Mouse (Mus musculus) intestine, embryonic 15.5 days (tissue): ENCODE results near the gene Apba3. TPM values are rescaled to one million over a fixed set of nuclear protein-coding genes. Genes with fewer than 3 reads are reported as not detected.

Experiments
- ATAC-seq: fragments of 200-750 bp; cut with Nextera tagmentation; 2 replicates; pipeline ENCODE4 v1.8.0; 2017; ENCODE audit warnings: moderate TSS enrichment, moderate library complexity
- H3K27ac ChIP-seq: fragments of 300-500 bp; sonication (generic); 2 replicates; pipeline ENCODE4 v1.5.1; 2015; ENCODE audit warnings: mild to moderate bottlenecking, inconsistent platforms
- H3K27me3 ChIP-seq: fragments of 300-500 bp; sonication (generic); replicated peaks from 2 replicates; pipeline ENCODE4 v1.6.1; 2015; ENCODE audit warnings: inconsistent platforms
- H3K36me3 ChIP-seq: fragments of 300-500 bp; sonication (generic); 2 replicates; pipeline ENCODE4 v1.6.1; 2015; ENCODE audit warnings: inconsistent platforms
- H3K4me1 ChIP-seq: fragments of 300-500 bp; sonication (generic); replicated peaks from 2 replicates; pipeline ENCODE4 v1.6.1; 2015; ENCODE audit warnings: inconsistent platforms
- H3K4me2 ChIP-seq: fragments of 300-500 bp; sonication (generic); replicated peaks from 2 replicates; pipeline ENCODE4 v1.6.1; 2015; ENCODE audit warnings: mild to moderate bottlenecking, inconsistent platforms
- H3K4me3 ChIP-seq: fragments of 300-500 bp; sonication (generic); replicated peaks from 2 replicates; pipeline ENCODE4 v1.5.1; 2015; ENCODE audit warnings: inconsistent platforms
- H3K9ac ChIP-seq: fragments of 300-500 bp; sonication (generic); 2 replicates; pipeline ENCODE4 v1.6.1; 2015; ENCODE audit warnings: inconsistent platforms
- H3K9me3 ChIP-seq: fragments of 300-500 bp; sonication (generic); 2 replicates; pipeline ENCODE4 v1.6.1; 2016; ENCODE audit warnings: inconsistent platforms
- WGBS: fragments of 180-500 bp; shearing (Covaris S2); methylation state at CpG from one replicate; pipeline ENCODE4 v1.1.7; 2015; 5-methylcytosine and 5-hydroxymethylcytosine counted together
- polyA plus RNA-seq: library from polyadenylated mRNA; unstranded; fragments of >200 nt; fragmentation: Nextera tagmentation; extraction: Ambion mirVana; gene quantifications from 2 replicates; pipeline ENCODE4 v1.2.1, GENCODE M21; 2015

Gene Apba3
- polyA plus RNA-seq, 1 experiment from 2014 or later = 55.1 TPM

DNA sequence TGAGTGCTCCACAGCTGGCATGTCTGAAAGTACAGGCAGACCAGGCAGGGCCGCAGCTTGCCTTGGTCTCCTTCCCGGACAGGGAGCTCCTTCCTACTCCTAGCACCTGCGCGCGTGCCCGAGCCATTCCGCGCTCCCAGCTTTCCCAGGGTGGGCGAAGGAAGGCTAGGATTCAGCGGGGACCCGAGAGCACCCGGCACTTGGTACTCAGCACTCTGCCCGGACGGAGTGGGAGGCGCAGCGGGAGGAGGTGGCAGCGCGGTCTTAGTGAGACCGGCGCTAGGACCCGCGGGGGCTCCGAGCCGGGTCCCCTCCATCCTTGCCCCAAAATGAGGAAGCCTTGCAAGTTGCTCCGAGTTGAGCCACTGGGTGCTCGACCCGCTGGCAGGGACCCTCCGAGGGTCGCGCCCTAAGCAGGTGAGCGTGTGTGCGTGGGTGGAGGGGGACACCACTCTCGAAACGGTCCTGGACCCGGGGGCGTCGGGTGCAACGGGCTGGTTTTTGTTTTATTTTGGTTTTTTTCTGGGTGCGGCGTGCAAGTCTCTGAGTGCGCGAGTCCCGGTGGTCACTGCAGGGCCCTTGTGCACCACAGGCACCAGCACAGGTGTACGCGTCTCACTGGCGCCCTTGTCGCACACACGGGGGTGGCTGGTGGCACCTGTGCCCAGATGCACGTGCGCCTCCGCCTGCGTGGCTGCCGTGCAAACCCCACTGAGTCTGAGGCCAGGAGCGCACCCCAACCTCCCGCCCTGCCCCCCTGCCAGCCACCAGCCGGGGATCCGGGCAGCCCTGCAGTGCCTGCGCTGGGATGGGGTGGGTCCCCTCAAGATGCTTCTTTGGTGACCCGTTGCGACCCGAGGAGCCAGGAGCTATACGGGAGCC, 9.4 kb upstream of the Apba3 start:
- Histone ChIP-seq H3K9me3 (no peaks in the 10 kb centered on the region), H3K4me3 (peak overlapping the region; percentile 41), H3K4me2 (peak overlapping the region; percentile 89), H3K9ac (peak overlapping the region; percentile 48), H3K36me3 (no peaks in the 10 kb centered on the region), H3K4me1 (peaks cover 18% of the 10 kb centered on the region), H3K27ac (no peak overlapping the region), H3K27me3 (peaks cover 71% of the 10 kb centered on the region)
- peak; percentile 29 for ATAC-seq
- WGBS = 2% methylated on average over 62 of the region's 62 CpGs

DNA sequence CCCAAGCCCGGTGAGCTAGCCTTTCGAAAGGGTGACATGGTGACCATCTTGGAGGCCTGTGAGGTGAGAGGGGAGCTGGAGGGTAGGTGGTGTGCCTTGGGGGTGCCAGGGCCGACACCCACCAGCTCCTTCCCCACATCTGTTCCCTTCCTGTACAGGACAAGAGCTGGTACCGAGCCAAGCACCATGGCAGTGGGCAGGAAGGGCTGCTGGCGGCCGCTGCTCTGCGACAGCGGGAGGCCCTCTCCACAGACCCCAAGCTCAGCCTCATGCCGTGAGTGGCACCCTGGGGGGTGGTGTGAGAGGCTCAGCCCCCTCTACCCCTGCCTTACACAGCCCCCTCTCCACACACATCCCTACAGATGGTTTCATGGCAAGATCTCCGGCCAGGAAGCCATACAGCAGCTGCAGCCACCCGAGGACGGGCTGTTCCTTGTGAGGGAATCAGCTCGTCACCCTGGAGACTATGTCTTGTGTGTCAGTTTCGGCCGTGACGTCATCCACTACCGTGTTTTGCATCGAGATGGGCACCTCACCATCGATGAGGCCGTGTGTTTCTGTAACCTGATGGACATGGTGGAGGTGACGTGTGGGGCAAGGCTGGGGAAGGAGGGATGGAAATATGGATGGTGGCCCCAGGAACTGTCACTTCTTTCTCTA, 7.4 kb upstream of the Apba3 start:
- Histone ChIP-seq H3K27ac (no peak overlapping the region), H3K4me3 (no peak overlapping the region), H3K4me1 (peaks cover 13% of the 10 kb centered on the region), H3K27me3 (peaks cover 52% of the 10 kb centered on the region), H3K9me3 (no peaks in the 10 kb centered on the region), H3K4me2 (no peak overlapping the region), H3K36me3 (peaks cover 14% of the 10 kb centered on the region), H3K9ac (no peak overlapping the region)
- ATAC-seq = no peak
- 42% methylated on average over 20 of the region's 21 CpGs for WGBS

DNA sequence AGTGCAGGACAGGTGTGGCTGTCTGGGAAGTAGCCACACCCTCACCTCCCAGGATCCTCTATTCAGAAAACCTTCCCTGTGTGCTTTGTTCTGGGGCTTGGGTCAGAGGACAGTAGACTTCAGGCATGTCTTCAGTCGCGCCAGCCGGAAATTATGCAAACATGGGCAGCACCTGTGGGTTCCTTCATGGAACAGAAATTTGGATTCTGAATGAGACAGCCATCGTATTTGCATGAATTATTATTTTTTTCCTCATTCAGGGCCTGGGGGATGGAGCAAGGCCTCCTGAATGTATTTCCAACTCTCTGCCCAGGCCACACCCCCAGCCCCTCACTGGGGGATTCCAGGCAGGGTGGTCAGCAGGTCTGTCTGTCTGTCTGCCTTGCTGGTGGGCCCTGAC, 5.7 kb upstream of the Apba3 start:
- no peak for ATAC-seq
- peaks cover 45% of the 10 kb centered on the region for H3K27me3 ChIP-seq
- H3K4me3 ChIP-seq = no peak overlapping the region

DNA sequence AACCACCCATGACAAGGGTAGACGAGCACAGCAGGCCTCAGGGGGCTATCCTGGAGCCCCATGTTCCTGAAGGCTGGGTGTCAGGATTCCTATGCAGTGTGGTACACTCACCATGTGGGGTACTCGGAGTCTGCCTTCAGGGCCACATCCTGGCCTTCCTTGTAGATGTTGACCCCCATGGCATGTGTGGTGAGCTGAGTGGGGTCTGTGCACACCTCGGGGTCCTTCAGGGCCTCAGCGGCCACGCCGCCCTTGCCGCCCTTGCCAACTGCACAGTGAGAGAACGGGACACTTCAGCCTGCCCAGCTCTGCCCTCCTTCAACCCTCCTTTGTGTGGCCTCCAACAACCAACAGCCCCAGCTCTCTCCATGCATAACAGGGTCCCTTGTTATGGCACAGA, 1.2 kb upstream of the Apba3 start:
- WGBS = 94% methylated on average over 8 of the region's 8 CpGs

More for the DNA sequence above, 5.7 kb upstream of the Apba3 start:
- 80% methylated on average over 4 of the region's 4 CpGs for WGBS
- peaks cover 19% of the 10 kb centered on the region for H3K4me1 ChIP-seq
- no peak overlapping the region for H3K9ac ChIP-seq
- H3K36me3 ChIP-seq = peaks cover 21% of the 10 kb centered on the region
- no peaks in the 10 kb centered on the region for H3K9me3 ChIP-seq
- no peak overlapping the region for H3K4me2 ChIP-seq
- H3K27ac ChIP-seq = no peak overlapping the region

DNA sequence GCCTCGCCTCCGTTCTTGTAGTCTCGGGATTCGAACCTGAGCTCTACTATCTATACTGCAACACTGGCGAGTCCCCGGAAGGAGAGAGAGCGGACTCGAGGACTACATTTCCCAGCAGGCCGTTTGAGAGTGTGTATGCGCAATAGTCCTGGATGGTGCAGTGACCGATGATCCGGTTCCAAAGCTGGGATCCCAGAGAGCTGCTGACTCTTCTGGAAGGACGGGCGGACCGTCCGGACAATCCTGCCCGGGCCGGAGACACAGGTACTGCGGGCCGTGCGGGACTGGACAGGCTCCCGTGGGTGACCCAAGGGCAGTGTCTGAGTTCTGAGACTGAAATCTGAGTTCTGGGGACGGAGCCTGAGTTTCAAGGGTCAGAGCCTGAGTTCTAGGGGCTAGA, 1.3 kb downstream of the Apba3 start:
- Histone ChIP-seq H3K4me1 (peaks cover 13% of the 10 kb centered on the region), H3K27ac (peak overlapping the region; percentile 42; the same call in 1 of the 2 replicates), H3K9me3 (no peaks in the 10 kb centered on the region), H3K4me2 (peak overlapping the region; percentile 68), H3K27me3 (no peaks in the 10 kb centered on the region), H3K36me3 (peaks cover 30% of the 10 kb centered on the region), H3K4me3 (peak overlapping the region; percentile 63), H3K9ac (peak overlapping the region; percentile 74)
- ATAC-seq = peak; percentile 65
- WGBS = 2% methylated on average over 23 of the region's 23 CpGs

More for the DNA sequence above, 1.2 kb upstream of the Apba3 start:
- H3K9ac ChIP-seq = peak overlapping the region; percentile 18; the same call in 1 of the 2 replicates
- peaks cover 21% of the 10 kb centered on the region for H3K36me3 ChIP-seq
- no peak overlapping the region for H3K27ac ChIP-seq
- H3K4me3 ChIP-seq = peak overlapping the region; percentile 72
- peaks cover 13% of the 10 kb centered on the region for H3K4me1 ChIP-seq
- ATAC-seq = no peak
- no peaks in the 10 kb centered on the region for H3K9me3 ChIP-seq
- H3K27me3 ChIP-seq = 0 out of 2 replicates have a peak, but pooled peaks cover 2% of the 10 kb centered on the region
- H3K4me2 ChIP-seq = peak overlapping the region; percentile 54

DNA sequence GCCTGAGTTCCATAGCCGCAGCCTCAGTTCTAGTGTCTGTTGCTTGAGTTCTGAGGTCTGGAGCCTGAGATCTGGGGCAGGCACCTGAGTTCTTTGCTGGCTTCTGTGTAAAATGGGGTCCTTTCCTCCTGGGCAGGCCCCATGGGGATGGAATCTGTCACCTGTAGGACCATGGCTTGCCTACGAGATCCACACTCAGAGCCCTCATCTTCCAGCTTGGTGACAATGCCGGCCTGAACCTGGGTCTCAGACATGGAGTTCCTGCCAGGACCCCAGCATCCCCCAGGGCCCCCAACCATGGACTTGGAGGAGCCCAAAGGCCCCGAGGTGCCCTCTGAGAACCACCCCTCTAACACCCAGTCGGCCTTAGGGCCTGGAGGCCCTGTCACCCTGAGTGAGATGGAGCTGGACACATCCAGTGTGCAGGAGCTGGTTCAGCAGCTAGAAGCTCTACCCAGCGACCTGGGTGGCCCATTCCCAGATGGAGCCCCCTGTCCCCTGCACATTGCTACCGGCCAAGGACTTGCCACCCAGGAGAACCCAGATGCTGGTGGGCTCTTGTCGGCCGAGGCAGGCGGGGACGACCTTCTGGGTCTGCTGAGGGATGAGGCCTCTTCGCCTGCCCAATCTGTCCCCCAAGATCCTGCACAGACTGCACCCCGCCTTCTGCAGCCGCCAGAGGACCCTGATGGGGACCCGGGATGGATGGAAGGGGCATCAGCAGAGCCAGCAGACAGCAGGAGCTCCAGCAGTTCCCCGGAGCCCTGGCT, 2.1 kb downstream of the Apba3 start:
- H3K4me2 ChIP-seq = peak overlapping the region; percentile 68
- no peak for ATAC-seq
- no peaks in the 10 kb centered on the region for H3K9me3 ChIP-seq
- H3K27ac ChIP-seq = no peak overlapping the region
- no peaks in the 10 kb centered on the region for H3K27me3 ChIP-seq
- H3K4me3 ChIP-seq = peak overlapping the region; percentile 63
- WGBS = 81% methylated on average over 16 of the region's 16 CpGs
- peaks cover 13% of the 10 kb centered on the region for H3K4me1 ChIP-seq
- H3K36me3 ChIP-seq = peaks cover 32% of the 10 kb centered on the region
- peak overlapping the region; percentile 74 for H3K9ac ChIP-seq

DNA sequence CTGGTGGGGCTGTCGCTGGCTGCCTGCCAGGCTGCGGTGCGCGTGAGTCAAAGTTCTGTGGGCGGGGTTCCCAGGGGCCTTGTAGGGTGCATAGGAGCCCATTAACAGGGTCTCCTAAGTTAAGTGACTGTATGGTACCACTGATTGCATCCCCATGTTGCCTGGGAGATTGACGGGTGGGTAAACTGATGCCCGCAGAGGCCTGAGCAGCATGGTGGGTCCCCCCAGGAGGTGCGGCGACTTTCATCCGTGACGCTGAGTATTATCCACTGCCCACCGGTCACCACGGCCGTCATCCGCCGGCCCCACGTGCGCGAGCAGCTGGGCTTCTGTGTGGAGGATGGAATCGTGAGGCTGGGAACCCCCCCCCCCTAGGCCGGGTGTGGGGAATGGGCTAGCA, 5.6 kb downstream of the Apba3 start:
- Histone ChIP-seq H3K27me3 (no peaks in the 10 kb centered on the region), H3K4me1 (peaks cover 7% of the 10 kb centered on the region), H3K27ac (no peak overlapping the region), H3K4me2 (no peak overlapping the region), H3K4me3 (no peak overlapping the region), H3K36me3 (peaks cover 21% of the 10 kb centered on the region), H3K9ac (peak overlapping the region; percentile 24; the same call in 1 of the 2 replicates), H3K9me3 (no peaks in the 10 kb centered on the region)
- WGBS = 90% methylated on average over 21 of the region's 21 CpGs
- no peak for ATAC-seq

DNA sequence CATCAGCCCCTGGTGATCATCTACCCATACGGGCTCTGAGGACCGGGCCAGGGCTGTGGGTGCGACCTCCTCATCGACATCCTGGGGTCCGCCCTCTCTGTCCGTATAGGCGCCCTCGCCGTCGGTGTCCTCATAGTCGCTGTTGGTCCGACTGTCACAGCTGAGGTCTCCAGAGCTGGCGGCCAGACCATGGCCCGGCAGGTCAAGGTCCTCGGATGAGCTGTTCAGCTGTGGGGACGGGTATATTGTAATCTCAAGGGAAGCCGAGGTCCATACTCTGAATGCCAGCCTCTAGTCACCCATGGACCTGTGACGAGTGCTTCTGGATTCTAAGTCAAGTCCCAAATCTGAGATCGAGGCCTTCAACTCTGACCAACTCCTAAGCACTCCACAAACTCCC, 7.1 kb downstream of the Apba3 start:
- Histone ChIP-seq H3K4me2 (no peak overlapping the region), H3K4me3 (no peak overlapping the region), H3K36me3 (peaks cover 21% of the 10 kb centered on the region), H3K9ac (no peak overlapping the region), H3K4me1 (peaks cover 5% of the 10 kb centered on the region), H3K9me3 (no peaks in the 10 kb centered on the region), H3K27me3 (no peaks in the 10 kb centered on the region), H3K27ac (no peak overlapping the region)
- WGBS = 94% methylated on average over 19 of the region's 19 CpGs
- ATAC-seq = no peak

DNA sequence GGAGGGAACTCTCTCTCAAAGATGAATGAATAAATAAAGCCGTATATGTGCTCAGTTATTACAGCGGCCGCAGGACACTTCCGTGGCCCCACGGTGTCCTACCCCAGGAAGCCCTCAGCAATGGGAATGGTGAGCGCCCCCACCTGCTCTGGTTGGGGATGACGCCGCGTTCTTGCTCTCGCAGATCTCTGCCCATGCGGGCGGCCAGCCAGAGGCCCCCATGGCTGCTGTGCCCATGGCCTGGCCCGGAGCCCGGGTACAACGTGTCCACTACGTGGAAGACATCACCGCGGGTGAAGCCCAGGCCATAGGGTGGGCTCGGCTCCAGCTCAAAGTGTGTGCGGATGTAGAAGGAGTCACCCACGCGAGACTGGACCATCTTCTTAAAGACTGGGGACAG, 10.9 kb downstream of the Apba3 start:
- no peak for ATAC-seq
- Histone ChIP-seq H3K27me3 (no peaks in the 10 kb centered on the region), H3K9me3 (no peaks in the 10 kb centered on the region), H3K4me2 (no peak overlapping the region), H3K36me3 (peaks cover 11% of the 10 kb centered on the region), H3K27ac (no peak overlapping the region), H3K4me1 (peaks cover 6% of the 10 kb centered on the region), H3K9ac (no peak overlapping the region), H3K4me3 (no peak overlapping the region)
- WGBS = 77% methylated on average over 22 of the region's 22 CpGs

DNA sequence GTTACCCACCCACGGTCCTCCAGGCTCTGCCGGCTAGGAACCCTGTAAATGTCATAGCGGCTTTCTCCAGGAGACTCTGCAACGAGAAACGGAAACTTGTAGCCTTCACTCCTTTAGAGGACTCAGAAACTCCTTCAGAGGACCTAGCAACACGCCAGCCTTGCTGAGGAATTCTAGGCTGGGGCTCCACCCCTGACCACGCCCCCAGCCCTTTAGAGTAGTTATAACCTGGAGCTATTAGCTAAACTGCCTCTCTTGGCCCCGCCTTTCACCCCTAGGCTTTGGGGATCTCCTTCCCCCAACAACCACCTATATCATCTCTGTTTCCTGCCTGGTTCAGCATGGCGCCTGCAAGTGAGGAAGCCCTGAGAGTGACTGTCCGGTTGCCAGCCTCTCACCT, 12.7 kb downstream of the Apba3 start:
- no peak overlapping the region for H3K4me3 ChIP-seq
- H3K9ac ChIP-seq = no peak overlapping the region
- H3K27me3 ChIP-seq = peaks cover 14% of the 10 kb centered on the region
- WGBS = 28% methylated on average over 10 of the region's 10 CpGs
- no peak overlapping the region for H3K27ac ChIP-seq
- 0 out of 2 replicates have a peak, but pooled peaks have one; percentile 24 for ATAC-seq
- H3K36me3 ChIP-seq = no peaks in the 10 kb centered on the region
- H3K4me1 ChIP-seq = peaks cover 10% of the 10 kb centered on the region
- H3K9me3 ChIP-seq = no peaks in the 10 kb centered on the region
- H3K4me2 ChIP-seq = no peak overlapping the region; the same call in 1 of the 2 replicates

DNA sequence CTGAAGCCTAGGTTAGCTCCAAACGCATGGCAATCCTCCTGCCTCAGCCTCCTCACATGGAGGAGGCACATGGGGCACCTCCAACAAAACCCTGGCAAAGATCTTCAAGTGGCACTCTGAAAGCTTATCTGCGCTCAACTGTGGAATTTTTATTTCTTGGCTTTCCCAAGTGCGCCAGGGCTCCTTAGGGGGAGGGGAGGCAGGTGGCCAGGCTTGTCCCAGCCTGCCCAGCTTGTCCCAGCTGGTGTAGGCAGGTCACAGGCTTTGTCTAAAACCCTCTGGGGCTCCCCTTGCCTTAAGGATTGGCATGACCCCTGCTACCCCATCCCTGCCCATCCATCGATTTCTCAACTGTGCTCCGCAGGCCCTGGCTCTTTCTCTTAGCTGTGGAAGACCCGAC, 17.4 kb downstream of the Apba3 start:
- peak overlapping the region; percentile 79 for H3K4me2 ChIP-seq
- H3K9ac ChIP-seq = peak overlapping the region; percentile 17; the same call in 1 of the 2 replicates
- H3K4me3 ChIP-seq = peak overlapping the region; percentile 47
- peaks cover 30% of the 10 kb centered on the region for H3K4me1 ChIP-seq
- H3K36me3 ChIP-seq = no peaks in the 10 kb centered on the region
- no peak overlapping the region for H3K27ac ChIP-seq
- H3K27me3 ChIP-seq = peaks cover 18% of the 10 kb centered on the region
- 52% methylated on average over 6 of the region's 6 CpGs for WGBS
- no peak for ATAC-seq
- no peaks in the 10 kb centered on the region for H3K9me3 ChIP-seq

DNA sequence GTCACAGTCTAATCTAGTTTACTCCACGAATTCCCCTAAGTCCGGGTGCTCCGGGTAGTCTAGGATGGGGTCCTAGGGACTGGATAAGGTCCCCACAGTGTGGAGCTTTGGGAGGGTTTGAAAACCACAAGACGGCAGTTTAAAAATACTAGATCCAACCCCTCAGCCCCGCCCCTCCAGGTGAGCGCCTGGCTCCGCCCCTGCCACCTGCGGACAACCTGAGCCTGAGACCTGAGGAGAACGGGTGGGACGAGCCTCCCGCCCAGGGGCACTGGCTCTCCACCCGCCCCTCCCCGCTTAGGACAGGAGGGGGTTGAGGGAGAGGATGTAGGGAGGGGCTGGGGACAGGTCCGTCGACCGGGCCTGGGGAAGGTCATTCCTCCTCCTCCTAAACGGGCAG, 18.0 kb downstream of the Apba3 start:
- ATAC-seq = peak; percentile 53
- WGBS = 6% methylated on average over 17 of the region's 17 CpGs
- H3K4me3 ChIP-seq = peak overlapping the region; percentile 47
- H3K4me1 ChIP-seq = peaks cover 28% of the 10 kb centered on the region
- H3K9me3 ChIP-seq = no peaks in the 10 kb centered on the region
- H3K4me2 ChIP-seq = peak overlapping the region; percentile 79
- peaks cover 18% of the 10 kb centered on the region for H3K27me3 ChIP-seq
- peak overlapping the region; percentile 29 for H3K27ac ChIP-seq
- H3K9ac ChIP-seq = peak overlapping the region; percentile 17; the same call in 1 of the 2 replicates
- H3K36me3 ChIP-seq = no peaks in the 10 kb centered on the region
